Mouse (Mus musculus) heart, embryonic 16.5 days (tissue): ENCODE data around the gene Slc12a9. TPM values are rescaled to one million over a fixed set of nuclear protein-coding genes. Genes with fewer than 3 reads are reported as not detected.

Experiments
- ATAC-seq: fragments of 200-750 bp; cut with Nextera tagmentation; replicated peaks from 2 replicates; pipeline ENCODE4 v1.8.0; 2017; ENCODE audit warnings: moderate number of reproducible peaks; ENCODE audit not compliant: insufficient read depth, low FRiP score; ENCODE audit errors: extremely low read depth
- H3K27ac ChIP-seq: fragments of 300-500 bp; sonication (generic); 2 replicates; pipeline ENCODE4 v1.5.1; 2014; ENCODE audit warnings: mild to moderate bottlenecking, low read length, control low read depth, moderate library complexity
- H3K27me3 ChIP-seq: fragments of 300-500 bp; sonication (generic); 2 replicates; pipeline ENCODE4 v1.6.1; 2014; ENCODE audit warnings: low read length, mixed read lengths; ENCODE audit not compliant: control insufficient read depth, insufficient read depth
- H3K36me3 ChIP-seq: fragments of 300-500 bp; sonication (generic); 2 replicates; pipeline ENCODE4 v1.6.1; 2014; ENCODE audit not compliant: control insufficient read depth, insufficient read depth
- H3K4me1 ChIP-seq: fragments of 300-500 bp; sonication (generic); 2 replicates; pipeline ENCODE4 v1.6.1; 2014; ENCODE audit warnings: low read length, mixed read lengths; ENCODE audit not compliant: control insufficient read depth, insufficient read depth
- H3K4me2 ChIP-seq: fragments of 300-500 bp; sonication (generic); 2 replicates; pipeline ENCODE4 v1.6.1; 2014; ENCODE audit warnings: low read depth, mild to moderate bottlenecking, control low read depth, low read length
- H3K4me3 ChIP-seq: fragments of 300-500 bp; sonication (generic); 2 replicates; pipeline ENCODE4 v1.5.1; 2014; ENCODE audit warnings: mild to moderate bottlenecking, control low read depth, low read length
- H3K9ac ChIP-seq: fragments of 300-500 bp; sonication (generic); 2 replicates; pipeline ENCODE4 v1.6.1; 2014; ENCODE audit warnings: low read length, control low read depth
- H3K9me3 ChIP-seq: fragments of 300-500 bp; sonication (generic); replicated peaks from 2 replicates; pipeline ENCODE4 v1.6.1; 2016; ENCODE audit warnings: low read length; ENCODE audit not compliant: control insufficient read depth
- WGBS: fragments of 180-500 bp; shearing (Covaris S2); extraction: QIAGEN DNeasy Blood & Tissue Kit; methylation state at CpG from one replicate; pipeline ENCODE4 v1.1.7; 2014; 5-methylcytosine and 5-hydroxymethylcytosine counted together
- polyA plus RNA-seq: library from polyadenylated mRNA; unstranded; fragments of >200 nt; fragmentation: Nextera tagmentation; extraction: Ambion mirVana; gene quantifications from 2 replicates; pipeline ENCODE4 v1.2.1, GENCODE M21; 2015

Gene Slc12a9
- polyA plus RNA-seq, 1 experiment from 2014 or later = 8.5 TPM

- no peak overlapping the region for H3K27ac ChIP-seq
- H3K4me1 ChIP-seq = no peaks in the 10 kb centered on the region
- 90% methylated on average over 3 of the region's 3 CpGs for WGBS
- no peak overlapping the region for H3K9ac ChIP-seq
- no peaks in the 10 kb centered on the region for H3K27me3 ChIP-seq
- H3K36me3 ChIP-seq = peaks cover 2% of the 10 kb centered on the region; the same call in 1 of the 2 replicates
- H3K4me3 ChIP-seq = no peak overlapping the region
- H3K4me2 ChIP-seq = no peak overlapping the region
- H3K9me3 ChIP-seq = no peaks in the 10 kb centered on the region
- ATAC-seq = no peak
These were observed 12.4 kb downstream of the Slc12a9 start for GRCm38 (mm10) chr5:137320996-137321395.

DNA sequence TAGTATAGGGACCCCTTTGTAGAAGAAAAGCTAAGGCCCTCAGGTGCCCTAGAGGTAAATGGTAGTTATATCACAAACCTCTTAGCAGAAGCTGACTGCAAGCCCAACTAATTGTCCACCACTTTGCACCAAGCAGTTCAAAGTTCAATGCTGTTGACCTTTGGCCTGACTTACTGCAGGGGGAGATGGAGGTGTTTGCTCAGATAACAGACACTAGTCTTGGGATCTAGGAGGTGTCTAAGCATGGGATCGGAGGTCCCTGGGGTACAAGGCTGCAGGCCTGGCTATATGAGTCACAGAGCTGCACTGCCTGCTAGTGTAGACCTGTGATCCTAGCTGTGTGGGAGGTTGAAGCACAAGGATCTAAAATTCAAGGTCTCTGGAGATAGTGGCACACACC lies 14.8 kb downstream of the Slc12a9 start:
- 79% methylated on average over 1 of the region's 1 CpGs for WGBS
- ATAC-seq = no peak
- no peak overlapping the region for H3K27ac ChIP-seq

DNA sequence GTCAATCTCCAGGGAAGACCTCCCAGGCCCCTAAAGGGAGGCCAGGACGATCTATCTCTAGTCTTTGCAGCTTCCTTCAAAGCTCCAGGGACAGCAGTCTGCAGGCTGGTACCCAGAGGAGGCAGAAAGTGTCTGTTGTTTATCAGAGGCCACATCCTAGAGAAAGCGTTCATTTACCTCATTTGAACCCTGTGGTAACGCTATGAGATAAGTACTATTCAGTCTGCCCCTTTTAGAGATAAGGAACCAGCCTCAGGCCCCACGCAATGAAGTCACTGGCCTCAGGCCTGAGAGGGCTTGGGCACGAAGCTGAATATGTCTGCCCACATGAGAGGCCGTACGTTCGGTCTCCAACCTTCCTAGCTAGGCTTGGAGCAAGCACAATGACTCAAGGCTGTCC lies 16.0 kb downstream of the Slc12a9 start:
- Histone ChIP-seq H3K9me3 (no peaks in the 10 kb centered on the region), H3K36me3 (no peaks in the 10 kb centered on the region), H3K27me3 (no peaks in the 10 kb centered on the region), H3K27ac (no peak overlapping the region), H3K4me3 (no peak overlapping the region), H3K4me1 (peaks cover 21% of the 10 kb centered on the region), H3K4me2 (no peak overlapping the region), H3K9ac (no peak overlapping the region)
- WGBS = 59% methylated on average over 8 of the region's 8 CpGs
- ATAC-seq = no peak

More for the DNA sequence above, 14.8 kb downstream of the Slc12a9 start:
- H3K4me3 ChIP-seq = no peak overlapping the region
- no peak overlapping the region for H3K4me2 ChIP-seq
- H3K4me1 ChIP-seq = peaks cover 9% of the 10 kb centered on the region
- H3K27me3 ChIP-seq = no peaks in the 10 kb centered on the region
- no peaks in the 10 kb centered on the region for H3K36me3 ChIP-seq
- no peaks in the 10 kb centered on the region for H3K9me3 ChIP-seq
- H3K9ac ChIP-seq = no peak overlapping the region

GRCm38 (mm10) chr5:137315084-137315903 lies 18.1 kb downstream of the Slc12a9 start:
- 49% methylated on average over 30 of the region's 30 CpGs for WGBS
- no peak overlapping the region for H3K4me3 ChIP-seq
- ATAC-seq = no peak

DNA sequence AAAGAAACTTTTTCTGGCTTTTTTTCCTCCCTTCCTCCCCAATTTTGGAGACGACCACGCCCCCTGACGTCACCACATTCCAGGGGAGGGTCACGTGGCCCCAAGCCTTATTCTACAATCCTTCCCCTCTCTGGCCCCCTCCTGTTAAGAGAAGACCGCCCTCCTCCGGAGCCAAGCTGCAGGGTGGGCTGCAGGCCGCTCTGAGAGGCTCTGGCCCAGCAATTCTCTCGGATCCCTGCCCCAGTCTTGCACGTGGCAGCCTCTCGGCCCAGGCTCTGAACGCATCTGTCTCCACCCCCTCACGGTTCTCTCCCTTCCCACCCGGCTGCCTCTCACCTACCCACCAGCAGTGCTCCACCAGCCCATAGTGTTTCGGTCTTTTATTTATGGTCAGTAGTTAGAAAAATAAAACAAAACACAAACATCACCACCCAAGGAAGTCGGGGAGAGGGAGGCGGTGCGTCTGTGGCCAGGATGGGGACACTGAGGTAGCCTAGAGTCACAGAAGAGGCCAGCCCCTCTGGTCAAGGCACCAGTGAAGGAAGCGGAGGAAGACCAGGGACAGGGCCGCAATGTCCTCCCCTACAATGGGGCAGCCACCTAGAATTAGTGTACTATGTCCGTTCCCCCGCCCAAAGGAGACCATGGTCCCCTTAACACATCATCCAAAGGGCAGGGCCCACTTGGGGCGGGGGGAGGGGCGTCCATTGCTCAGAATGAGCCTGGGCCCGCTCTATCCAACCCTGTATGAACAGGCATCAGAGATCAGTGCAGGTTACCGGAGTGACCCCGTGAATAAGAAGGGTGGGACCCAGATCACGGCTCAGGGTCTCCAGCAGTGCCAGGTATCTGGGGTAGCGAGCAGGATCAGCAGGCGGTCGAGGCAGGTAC lies 19.0 kb downstream of the Slc12a9 start, which contains the start of gene Trip6:
TSS of gene Trip6 (minus strand) at position 212 of the 891 bp plus-strand sequence.
- peaks cover 25% of the 10 kb centered on the region for H3K4me1 ChIP-seq
- H3K9me3 ChIP-seq = no peaks in the 10 kb centered on the region
- peak within 1 kb of the TSS; percentile 87 for H3K27ac ChIP-seq
- H3K27me3 ChIP-seq = no peaks in the 10 kb centered on the region
- 22% methylated on average over 30 of the region's 30 CpGs for whole genome bisulfite sequencing
- peak within 1 kb of the TSS; percentile 90 for H3K4me2 ChIP-seq
- peak within 1 kb of the TSS; percentile 89 for H3K9ac ChIP-seq
- peaks cover 21% of the 10 kb centered on the region for H3K36me3 ChIP-seq
- H3K4me3 ChIP-seq = peak within 1 kb of the TSS; percentile 74
- ATAC-seq = peak; percentile 89

More at GRCm38 (mm10) chr5:137315084-137315903, 18.1 kb downstream of the Slc12a9 start:
- Histone ChIP-seq H3K4me1 (peaks cover 25% of the 10 kb centered on the region), H3K9me3 (no peaks in the 10 kb centered on the region), H3K9ac (peak overlapping the region; percentile 89), H3K4me2 (no peak overlapping the region), H3K36me3 (peaks cover 13% of the 10 kb centered on the region), H3K27me3 (no peaks in the 10 kb centered on the region), H3K27ac (peak overlapping the region; percentile 87)

DNA sequence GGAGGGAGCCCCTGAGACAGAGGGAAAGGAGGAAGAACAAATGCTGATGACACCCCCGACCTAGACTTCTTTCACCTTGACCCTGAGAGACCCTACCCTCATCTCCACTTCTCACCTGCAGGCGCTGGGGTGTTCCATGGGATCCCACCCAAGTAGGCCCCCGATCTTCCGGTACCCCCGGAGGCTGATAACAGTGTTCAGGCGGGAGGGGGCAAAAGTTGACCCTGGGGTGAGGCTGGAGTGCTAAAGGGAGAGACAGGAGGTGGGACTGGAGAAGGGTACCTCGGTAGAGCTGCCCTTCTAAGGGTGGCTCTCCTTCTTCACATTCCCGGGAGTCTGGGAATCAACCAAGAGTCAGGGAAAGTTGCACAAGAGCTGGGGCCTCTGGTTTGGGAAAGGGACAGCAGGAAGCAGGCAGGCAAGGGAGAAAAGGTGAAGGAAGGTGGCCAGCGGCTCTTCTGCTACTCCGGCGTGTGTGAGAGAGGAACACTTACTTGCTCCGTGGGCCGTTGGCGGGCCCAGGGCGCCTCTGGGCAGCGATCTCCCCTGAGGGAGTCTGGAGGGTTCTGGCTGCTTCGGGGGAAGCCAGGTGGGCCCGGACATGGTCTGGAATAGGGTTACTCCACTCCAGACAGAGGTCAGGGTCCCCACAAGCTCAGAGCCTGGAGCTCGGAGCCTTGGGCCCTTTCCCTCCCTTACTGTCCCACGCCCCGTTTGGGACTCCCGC lies 19.8 kb downstream of the Slc12a9 start:
- WGBS = 2% methylated on average over 22 of the region's 22 CpGs

GRCm38 (mm10) chr5:137308356-137308755 lies 25.0 kb downstream of the Slc12a9 start:
- H3K4me1 ChIP-seq = peaks cover 47% of the 10 kb centered on the region
- peak overlapping the region; percentile 93 for H3K9ac ChIP-seq
- peak overlapping the region; percentile 82 for H3K4me3 ChIP-seq
- H3K27ac ChIP-seq = peak overlapping the region; percentile 95
- no peak for ATAC-seq
- no peaks in the 10 kb centered on the region for H3K27me3 ChIP-seq
- peaks cover 34% of the 10 kb centered on the region for H3K36me3 ChIP-seq
- no peaks in the 10 kb centered on the region for H3K9me3 ChIP-seq
- peak overlapping the region; percentile 78 for H3K4me2 ChIP-seq
- 96% methylated on average over 4 of the region's 4 CpGs for WGBS

More for the DNA sequence above, 19.8 kb downstream of the Slc12a9 start:
- H3K27me3 ChIP-seq = no peaks in the 10 kb centered on the region
- H3K9ac ChIP-seq = peak overlapping the region; percentile 89
- H3K27ac ChIP-seq = peak overlapping the region; percentile 87
- peaks cover 30% of the 10 kb centered on the region for H3K36me3 ChIP-seq
- ATAC-seq = peak; percentile 47
- H3K4me2 ChIP-seq = peak overlapping the region; percentile 90
- peak overlapping the region; percentile 74 for H3K4me3 ChIP-seq
- no peaks in the 10 kb centered on the region for H3K9me3 ChIP-seq
- peaks cover 25% of the 10 kb centered on the region for H3K4me1 ChIP-seq

DNA sequence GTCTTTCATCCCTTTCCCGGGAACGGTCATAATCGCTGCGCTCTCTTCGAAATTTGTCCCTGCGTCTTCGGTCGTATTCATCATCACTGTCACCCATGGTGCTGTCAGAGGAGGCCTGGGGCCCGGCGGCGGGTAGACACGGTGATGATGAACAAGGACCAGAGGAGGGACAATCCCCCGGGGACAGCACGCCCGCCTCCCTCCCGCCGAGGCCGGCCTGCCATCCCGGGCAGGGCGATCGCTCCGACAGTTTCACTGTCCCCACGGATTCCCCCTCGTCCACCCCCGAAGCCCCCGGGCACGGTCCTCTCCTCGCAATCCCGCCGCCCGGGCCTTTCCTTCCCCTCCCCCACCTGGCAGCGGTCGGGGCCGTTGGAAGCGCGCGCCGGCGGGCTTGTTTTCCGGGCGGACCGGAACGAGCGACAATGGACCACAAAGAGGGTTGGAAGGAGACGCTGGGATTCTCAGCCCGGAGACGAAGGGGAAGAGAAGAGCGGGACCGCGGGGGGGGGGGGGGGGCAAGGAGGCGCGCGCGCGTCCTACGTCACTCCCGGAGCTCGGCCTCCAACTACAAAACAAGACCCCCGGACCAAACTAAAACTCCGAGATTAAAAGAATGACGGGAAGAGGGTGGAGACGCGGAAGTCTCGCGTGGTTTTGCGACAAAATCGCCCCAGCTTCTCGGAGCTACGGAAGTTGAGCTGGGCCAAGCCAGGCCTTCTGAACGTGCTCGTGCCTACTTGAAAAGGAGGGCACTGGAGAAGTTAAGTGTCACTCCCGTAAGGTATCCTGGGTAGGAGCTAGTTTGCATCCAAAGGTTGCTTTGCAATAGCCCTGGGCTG lies 26.1 kb downstream of the Slc12a9 start, which contains the start of gene Srrt:
TSS of gene Srrt (minus strand) at position 604 of the 842 bp plus-strand sequence.
- Histone ChIP-seq H3K4me3 (peak within 1 kb of the TSS; percentile 82), H3K9ac (peak within 1 kb of the TSS; percentile 93), H3K4me1 (peaks cover 37% of the 10 kb centered on the region), H3K9me3 (no peaks in the 10 kb centered on the region), H3K36me3 (peaks cover 44% of the 10 kb centered on the region), H3K27me3 (no peaks in the 10 kb centered on the region), H3K27ac (peak within 1 kb of the TSS; percentile 95), H3K4me2 (peak within 1 kb of the TSS; percentile 88)
- peak; percentile 90 for ATAC-seq
- under 1% methylated on average over 68 of the region's 72 CpGs for WGBS
